Mouse (Mus musculus) adrenal gland, postnatal 36 days (tissue): ENCODE measurements around the gene Eepd1. TPM values are rescaled to one million over a fixed set of nuclear protein-coding genes. Genes with fewer than 3 reads are reported as not detected.

ENCODE experiments used
- DNase-seq, 2 experiments: peaks; one replicate each; pipeline ENCODE4 v3.0.0; 2021; ENCODE audit warnings: mixed read lengths in 1 of 2
- total RNA-seq, 2 experiments: library from RNA; stranded (reverse); gene quantifications; 2 replicates each; pipeline ENCODE4 v1.2.3; 2021

Eepd1 gene
- total RNA-seq, 2 experiments from 2014 or later, result 43.6 to 66.9 TPM

DNA sequence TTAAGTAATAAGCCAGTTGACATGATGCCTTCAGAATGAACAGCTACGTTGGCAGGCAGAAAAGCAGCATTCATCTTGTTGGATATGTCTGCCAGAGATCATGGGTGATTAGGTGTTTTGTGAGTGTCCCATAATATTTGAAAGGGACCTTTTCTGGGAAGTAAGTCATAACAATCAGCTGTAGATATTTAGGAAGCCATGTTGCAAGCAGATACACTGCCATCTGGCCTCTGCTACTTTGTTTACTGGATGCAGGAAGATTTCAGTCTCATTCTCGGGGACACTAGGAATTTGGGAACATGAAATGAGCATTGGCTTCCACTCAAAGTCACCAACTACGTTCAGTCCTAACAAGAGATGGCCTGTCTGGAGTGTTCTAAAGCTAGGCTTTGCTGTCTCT, 54.1 kb downstream of the Eepd1 start:
- no peak for DNase-seq

DNA sequence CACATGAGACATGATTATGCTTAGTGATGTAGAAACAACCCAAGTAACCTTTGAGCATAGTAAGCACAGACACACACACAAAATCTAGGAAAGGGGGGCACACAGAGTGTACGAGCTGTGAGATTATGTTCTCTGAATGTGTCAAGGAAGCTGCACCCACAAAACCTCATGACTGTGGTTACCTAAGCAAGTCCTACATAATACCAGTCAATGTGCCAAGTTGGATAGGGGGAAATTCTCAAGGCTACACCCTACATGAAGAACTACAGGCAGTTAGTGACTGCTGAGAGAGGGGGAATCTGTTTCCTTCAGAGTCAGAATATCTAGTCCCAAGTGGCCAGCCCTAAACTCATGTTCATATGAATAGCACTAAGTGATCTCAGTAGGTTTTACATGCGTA, 58.1 kb downstream of the Eepd1 start:
- DNase-seq, result no peak

DNA sequence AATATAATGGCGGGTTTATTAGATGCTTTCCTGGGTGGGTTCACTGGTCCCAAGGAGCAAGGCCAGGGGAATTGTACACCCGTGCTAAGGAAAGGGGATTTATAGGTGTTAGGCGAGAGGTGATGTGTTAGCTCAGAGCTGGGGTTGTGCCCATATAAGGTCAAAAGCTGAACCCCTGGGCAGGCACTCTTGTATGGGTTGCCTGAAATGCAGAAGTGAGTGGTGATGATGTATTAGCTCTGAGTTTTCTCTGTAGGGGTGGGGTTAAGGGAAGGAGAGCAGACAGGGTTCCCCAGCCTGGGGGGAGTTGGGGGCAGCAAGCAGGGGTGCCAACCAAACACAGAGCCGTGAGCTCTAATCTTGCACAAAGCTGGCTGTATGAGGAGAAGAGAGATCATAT, 60.0 kb downstream of the Eepd1 start:
- no peak for DNase-seq

DNA sequence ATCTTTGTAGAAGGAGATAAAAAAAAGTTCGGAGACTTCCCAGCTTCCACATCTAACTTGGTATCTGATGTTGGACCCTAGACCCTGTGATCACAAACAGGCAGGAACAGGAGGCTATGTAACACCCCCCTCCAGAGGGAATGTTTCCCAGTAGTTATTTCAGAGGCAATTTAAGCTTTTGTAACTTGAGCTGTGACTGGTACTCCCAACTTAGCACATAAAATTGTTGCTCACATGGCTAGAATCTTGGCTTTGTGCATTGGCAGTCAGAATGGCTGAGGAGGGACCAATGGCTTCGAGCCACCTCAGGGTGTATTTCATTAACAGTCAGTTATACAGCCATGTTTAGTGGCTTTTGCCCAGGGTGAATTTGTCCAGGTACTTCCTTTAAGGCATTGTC, 63.9 kb downstream of the Eepd1 start:
- DNase-seq, result no peak

DNA sequence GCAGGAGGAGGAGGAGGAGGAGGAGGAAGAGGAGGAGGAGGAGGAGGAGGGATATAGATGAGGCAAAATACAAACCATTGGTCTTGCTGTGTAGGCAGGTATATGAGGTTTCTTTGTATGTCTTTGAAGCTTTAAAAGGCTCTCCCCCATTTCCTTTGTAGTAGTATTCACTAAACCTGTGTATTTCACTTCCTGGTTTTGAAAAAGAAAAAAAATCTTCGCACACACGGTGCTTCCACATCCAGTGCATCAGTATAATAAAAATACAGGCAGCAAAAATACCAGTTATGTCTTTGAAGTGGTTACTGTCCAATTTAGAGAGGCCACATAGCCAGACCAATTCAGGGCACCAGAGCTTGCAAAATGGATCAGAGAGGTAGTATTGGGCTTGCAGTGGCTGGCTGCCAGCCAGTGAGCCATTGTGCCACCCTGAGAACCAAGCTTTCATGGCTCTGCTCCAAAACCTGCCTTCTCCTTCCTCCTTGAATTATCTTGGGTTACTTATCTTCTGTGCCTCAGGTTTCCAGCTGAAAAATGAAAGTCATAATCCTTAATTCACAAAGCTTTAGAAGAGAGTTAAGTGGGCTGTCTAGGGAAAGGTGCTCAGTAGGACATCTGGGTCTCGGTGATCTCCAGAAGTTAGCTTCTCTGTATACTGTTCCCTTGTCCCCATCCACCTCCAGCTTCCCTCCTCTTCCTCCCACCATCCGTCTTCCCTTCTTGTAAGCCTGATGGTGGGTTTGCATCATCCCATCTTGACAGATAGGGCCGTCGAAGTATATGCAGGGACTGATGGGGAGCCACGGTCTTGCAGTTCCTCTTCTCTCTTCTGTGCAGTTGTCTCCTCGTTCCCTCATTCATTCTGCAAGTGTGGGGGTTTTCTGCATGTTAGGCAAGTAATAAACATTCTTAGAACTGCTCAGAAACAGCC, 68.0 kb downstream of the Eepd1 start:
- DNase-seq, result peak in 1 of 2 experiments; percentile 60

DNA sequence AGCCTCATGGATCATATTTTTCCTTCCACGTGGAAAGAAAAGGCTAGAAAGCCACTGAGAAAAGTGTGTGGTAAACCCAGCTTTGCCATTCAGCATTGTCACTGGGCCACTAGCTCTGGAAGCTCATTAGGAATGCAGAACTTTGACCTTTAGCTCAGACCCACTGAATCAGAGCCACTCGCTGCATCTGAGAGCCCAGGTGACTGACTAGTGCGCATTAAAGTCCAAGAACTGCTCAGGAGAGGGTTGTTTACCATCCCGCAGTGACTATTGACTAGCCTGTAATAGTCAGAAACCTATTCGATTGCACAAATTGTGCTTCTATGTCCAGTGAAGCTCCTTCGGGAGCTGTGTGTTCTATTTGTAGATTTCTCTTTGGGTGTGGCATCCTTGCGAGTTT, 68.8 kb downstream of the Eepd1 start:
- no peak for DNase-seq

DNA sequence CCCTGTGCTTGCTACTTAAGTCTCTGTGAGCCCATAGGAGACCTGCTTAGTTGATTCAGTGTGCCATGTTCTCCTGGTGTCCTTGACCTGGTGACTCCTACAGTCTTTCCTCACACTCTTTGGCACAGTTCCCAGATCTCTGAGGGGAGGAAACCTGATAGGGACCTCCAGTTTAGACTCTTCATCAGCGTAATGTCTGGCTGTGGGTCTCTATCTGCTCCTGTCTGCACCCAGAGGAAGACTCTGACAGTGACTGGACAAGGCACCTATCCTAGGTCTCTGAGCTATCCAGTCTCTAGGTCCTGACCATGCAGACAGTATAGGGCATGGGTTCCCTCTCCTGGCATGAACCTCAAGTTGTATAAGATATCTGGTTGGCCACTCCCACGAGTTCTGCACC, 71.2 kb downstream of the Eepd1 start:
- peak; percentile 12 to 35 for DNase-seq

DNA sequence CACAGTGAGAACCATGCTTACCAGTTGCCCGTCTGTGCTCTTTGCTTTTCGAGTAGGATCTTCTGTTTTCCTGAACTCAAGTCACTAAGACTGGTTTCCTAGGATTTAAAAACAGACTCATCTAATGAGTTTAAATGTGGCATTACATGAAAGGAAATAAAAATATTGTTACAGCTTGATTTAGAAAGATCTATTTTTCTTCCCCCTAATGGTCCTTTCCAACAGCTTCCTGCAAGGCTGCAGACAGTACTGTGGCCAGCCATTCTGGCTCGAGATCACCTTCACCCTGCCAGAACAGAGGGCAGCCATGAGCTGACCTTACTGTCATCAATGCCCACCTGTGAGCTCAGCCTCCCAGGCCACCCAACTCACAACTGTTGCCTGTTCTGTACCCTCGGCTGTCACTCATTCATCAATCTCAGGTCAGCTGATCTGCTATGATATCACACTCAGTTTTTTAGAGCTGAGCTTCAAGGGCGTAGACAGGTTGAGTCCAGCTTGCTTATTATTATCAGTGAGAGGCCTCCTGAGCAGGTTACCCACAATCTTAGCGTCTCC, 73.0 kb downstream of the Eepd1 start:
- peak in 1 of 2 experiments; percentile 18 for DNase-seq

DNA sequence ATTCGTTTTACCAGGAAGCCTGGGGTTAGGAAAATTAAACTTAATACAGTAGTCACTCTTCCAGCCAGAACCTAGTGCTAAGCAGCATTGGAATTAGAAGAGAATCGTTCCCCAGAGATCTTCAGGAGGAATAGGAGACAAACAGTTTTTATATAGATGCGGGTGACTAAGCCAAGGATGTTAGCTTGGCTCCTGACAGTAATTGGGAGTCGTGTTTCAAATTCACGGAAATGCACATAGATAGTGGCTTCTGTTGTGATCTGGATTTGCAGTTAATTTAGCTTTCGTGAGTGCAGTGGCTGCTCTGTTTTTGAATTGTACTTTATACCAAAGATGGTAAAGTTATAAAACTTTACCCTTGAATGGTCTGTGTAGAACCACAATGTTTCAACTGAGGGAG, 73.9 kb downstream of the Eepd1 start:
- no peak for DNase-seq

DNA sequence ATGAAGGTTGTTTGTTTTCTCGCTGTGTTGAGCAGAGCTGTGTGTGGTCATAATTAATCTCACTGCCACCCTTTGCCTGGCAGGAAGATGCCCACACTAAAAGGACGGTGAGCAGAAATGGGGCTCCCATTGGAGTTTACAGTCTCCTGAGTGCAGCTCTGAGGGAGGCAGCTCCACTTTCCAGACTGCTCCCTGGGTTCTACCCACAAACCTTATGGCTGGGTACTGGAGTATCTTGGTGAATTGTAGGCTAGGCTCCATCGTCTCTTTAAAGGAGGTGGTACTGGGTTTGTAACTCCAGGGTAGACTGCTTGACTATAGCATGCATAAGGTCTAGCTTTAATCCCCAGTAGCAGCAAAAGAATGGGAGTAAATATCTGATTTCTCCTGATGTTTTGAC, 74.7 kb downstream of the Eepd1 start:
- no peak for DNase-seq

DNA sequence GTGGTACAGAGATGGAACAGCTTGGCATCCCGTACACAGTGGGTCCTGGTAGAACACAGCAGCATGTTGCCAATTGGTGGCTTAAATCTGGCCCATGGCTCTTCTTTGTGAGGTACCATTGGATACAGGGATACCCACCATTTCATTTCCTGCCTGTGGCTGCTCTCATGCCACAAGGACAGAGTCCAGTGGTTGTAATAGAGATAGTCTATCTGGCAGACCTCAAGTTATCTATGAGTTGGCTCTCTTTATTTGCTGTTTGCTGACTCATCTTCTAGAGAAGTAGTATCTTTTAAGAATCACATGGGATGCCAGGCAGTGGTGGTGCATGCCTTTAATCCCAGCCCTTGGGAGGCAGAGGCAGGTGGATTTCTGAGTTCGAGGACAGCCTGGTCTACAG, 76.0 kb downstream of the Eepd1 start:
- DNase-seq, result no peak

DNA sequence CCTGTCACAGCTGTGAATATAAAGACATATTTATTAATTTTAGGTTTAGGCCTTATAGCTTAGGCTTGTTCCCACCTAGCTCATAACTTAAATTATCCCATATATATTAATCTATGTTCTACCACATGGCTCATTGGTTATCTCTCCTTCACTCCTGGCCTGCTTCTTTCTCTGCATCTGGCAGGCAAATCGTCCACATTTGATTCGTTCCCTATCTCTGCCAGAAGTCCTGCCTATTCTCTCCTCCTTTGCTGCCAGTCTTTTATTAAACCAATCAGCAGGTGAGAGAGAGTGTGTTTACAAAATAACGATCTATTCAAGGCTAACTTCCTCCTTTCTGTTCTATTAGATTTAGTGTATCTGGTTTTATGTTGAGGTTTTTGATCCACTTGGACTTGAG, 77.5 kb downstream of the Eepd1 start:
- no peak for DNase-seq

DNA sequence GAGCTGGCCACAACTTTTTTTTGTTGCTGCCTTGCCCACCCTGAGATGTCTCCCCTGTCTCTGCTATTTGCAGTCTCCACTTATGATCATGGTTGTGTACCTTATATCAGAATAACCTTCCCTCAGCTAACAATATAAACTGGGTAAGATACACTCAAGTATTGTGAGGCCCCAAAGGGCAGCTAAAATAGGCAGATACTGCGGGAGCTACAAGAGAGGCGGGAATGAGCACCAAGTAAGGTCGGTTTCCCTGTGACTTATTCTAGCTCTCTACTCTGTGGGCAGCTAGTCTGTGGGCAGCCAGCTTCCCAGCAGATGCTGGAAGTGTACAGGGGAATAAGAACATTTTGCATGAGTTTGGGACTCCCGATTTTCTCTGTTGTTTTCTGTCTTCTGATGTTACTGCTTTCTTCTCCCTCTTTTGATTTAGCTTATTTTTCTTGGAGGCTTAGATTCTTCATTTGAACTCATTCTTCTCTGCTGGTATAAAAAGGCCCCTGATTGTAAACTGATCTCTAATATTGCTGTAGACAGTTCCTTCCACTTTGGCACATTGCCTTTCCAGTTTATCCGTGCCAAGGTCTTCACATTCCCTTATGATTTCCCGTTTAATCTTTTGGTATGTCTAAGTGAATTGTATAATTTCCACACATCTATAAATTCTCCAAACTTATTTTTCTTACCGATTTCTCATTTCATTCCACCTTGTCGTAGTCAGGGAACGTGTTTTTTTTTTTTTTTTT, 78.8 kb downstream of the Eepd1 start:
- no peak for DNase-seq

DNA sequence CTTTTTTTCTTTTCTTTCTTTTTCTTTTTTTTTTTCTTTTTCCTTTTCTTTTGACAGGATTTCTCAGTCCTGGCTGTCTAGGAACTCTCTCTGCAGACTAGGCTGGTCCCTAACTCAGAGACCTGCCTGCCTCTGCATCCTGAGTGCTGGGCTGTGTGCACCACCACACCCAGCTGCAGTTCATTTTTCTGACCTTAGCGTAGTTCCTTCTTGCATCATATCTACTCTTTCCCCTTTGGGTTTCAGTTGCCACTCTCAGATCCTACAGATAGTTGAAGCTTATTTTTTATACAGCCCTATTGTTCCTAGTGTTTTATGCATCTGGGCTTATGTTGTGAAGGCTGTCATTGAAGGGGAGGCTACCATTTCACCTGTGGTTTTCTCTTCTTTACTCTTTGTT, 79.8 kb downstream of the Eepd1 start:
- DNase-seq, result no peak

DNA sequence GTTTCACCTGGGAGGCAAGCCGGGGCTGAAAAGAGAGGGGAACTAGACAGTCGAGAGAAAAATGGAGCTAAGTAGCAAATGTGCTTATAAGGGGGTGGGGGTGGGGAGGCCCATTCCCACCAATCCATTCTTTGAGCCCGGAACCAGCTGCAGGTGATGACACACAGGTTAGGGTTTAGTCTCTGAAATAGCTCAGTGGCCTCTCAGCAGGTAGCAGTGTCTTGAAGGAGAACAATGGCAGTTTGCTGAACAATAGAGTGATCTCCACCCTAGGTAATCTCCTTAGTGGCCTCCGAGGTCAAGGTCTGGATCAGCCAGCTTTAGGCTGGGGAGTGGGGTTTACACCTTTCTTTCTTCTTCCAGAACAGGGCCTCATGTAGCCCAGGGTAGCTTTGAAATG, 82.5 kb downstream of the Eepd1 start:
- DNase-seq, result no peak

DNA sequence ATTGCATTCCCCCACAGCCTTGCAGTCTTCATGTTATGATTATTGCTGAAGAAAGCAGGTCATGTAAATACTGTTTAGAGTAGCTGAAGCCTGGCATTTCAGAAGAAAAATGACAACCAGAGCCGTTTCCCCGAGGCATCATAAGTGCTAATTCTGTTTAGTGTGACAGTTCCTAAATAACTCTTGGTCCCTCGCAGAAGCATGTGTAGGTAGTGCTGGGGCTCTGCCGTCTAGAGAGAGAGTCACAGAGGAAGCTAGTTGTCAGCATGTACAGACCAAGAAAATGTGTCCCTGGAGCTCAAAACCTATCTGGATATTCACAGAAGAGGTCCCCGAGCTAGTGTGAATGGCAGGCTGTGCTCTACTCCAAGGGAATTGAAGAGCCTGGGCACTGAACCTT, 85.7 kb downstream of the Eepd1 start:
- no peak for DNase-seq

DNA sequence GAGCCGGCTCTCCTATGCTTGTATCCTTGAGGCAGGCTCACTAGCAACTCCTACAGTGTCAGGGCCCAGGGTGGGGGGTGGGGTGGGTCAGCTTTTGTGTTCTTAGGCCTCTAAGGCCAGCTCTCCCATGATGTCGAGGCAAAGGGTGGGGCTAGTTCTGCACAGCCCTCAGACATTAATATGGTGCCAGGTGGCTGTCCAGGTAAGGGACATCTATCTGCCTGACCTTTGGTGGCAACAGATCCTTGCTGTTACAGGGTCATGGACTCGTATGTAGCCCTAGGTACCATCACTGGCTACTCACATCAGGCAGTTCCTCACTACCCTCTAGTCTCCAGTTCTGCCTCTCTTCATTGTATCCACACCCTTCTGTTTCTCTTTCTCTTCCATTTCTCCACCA, 87.4 kb downstream of the Eepd1 start:
- DNase-seq, result no peak

DNA sequence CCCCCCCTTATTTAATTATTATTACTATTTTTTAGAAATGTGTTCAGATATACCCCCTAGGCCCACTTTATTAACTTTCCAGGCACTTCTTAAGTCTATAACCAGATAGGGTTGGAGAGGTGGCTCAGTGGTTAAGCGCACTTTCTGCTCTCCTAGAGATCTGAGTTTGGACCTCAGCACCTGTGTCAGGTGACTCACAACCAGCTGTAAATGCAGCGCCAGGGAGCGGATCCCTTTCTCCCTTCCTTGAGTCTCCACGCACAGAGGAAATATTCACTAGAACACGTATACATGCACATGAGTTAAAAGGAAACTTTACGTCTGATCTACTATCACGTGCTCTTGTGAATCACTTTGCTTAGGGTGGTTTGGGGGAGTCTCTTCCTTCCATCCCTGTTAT, 88.7 kb downstream of the Eepd1 start:
- DNase-seq, result no peak

DNA sequence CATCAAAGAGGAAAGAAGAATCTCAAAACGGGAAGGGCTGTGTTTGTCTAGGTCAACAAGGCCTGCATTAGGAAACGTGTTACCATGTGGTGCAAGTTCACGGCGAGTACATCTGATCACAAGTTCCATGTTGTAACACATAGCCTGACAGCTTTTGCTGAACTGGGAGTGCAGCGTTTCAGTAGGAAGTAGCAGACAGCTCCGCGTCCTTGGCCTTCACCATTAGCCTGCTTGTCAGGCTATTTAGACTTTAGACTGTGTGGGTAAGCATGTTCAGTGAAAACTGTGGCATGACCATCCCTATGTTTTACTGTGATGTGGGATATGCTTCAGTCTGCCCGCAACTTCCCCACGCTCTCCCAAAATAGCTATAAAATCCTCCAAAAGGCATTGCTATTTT, 89.1 kb downstream of the Eepd1 start:
- DNase-seq, result peak in 1 of 2 experiments; percentile 37

DNA sequence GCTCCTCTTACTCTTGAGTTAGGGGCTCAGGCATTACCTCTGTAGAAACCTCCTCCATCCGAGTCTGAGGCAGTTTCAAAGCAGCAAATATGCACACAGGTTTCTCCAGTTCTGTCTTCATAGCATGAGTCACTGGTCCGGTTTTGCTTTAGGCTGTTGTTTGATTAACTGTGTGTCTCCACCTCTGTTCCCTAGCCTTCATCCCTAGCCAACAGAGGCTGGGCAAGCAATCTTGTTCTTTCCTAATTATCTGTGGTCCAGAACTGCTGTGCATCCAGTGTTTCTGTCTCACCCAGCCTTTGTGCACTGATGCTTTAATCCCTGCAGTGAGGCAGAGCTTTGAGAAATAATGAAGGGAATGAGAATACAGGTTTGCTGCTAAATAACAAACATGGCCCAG, 90.0 kb downstream of the Eepd1 start:
- DNase-seq, result no peak

DNA sequence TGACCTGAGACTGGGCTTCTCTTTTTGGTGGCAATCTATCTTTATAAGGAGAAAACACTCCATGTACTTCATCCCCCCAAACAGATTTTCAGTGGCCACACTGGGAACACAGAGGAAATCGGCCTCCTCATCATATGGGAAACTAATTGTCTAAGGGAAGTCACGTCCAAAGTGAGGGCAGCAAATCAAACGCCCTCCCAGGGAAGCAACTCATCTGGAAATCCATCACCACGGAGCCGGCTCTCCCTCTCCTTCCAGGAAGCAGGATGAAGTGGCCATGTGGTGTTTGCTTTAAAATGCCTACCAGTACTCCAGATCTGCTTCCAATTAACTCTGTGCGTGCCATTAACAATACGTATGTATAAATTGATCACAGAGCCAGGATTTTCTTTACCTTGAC, 92.4 kb downstream of the Eepd1 start:
- no peak for DNase-seq

DNA sequence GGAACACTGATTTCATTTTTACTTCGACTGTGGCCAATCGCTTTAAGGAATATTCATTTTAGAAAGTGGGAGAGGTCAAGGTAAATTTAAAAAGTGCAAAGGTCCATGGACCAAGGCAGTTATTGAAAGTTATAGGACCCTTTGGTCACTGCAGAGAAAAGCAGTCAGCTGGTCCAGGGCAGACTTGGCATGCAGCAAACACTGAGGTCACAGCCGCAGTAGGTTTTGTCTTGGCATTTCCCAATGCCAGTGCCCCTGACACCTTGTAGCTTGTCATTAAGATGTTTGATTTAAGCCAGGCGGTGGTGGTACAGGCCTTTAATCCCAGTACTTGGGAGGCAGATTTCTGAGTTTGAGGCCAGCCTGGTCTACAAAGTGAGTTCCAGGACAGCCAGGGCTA, 92.8 kb downstream of the Eepd1 start:
- peak in 1 of 2 experiments; percentile 44 for DNase-seq
